Mouse (Mus musculus): Measurements from ENCODE around the gene Akr1a1.

DNA sequence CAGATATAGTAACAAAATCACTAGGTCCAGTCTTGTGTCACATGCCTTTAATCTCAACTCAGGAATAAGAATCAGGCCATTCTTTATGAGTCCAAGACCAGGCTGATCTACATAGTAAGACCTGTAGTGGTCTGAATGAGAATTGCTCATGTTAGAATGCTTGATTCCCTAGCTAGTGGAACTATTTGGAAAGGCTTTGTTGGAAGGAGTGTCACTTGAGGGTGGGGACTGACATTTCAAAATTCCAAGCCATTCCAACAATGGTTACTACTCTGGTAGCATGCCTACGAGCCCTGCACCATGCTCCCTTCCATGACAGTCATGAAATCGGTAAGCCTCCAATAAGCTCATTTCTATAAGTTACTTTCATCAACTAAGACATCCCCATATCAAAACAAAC lies 38.9 kb downstream of the Akr1a1 start:
- TF ChIP-seq ZNF384 (IDR thresholded peaks at IDR 0.05; ENCODE audit: low read depth, low read length) (no peak), ZC3H11A (IDR thresholded peaks at IDR 0.05; ENCODE audit: borderline replicate concordance, low read depth, low read length) (no peak)

Measured in ES-E14 (cell line).